Mouse (Mus musculus) CD4-positive, CD25-positive, alpha-beta regulatory T cell, adult 2 months (primary cell): ENCODE measurements at regions not wholly inside any gene's neighbourhood (a gene's known extent, or its start where the extent isn't known, plus 50 kb on each side); places are given as distances from the start of the nearest gene placed in this dataset.

Source experiments
- DNase-seq: peaks from one replicate; pipeline ENCODE4 v3.0.0-alpha.2; 2012; ENCODE audit warnings: low read depth, low spot score

DNA sequence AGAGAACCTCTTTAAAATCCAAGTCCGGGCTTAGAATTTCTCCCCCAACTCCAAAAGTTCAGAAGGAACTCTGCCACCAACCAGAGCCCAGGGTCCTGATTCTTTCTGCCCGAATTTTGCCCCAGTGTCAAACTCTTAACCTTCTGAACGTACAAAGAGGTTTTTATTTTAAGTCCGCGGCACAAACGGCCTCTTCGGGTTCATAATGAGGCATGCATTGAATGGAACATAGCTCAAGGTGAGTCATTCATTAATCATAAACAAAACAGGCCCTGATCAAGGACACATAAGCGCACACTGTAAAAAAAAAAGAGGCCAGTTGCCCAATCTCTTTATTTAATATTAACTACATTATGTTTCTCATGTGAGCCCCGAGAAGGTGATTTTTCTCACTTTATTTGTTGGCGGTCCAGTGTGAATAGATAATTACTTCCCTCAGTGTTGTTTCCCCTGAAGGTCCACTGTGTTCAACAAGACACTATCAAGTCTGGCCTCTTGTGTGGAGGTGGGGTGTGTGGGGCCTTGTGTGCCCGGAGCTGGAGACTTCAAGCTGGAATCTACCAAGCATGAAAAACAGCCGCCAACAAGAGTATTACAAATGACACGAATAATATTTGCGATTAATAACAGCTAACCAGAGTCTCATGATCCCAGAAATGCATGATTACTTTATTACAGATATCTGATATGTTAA lies 241.1 kb upstream of the Sall1 start:
- no peak for DNase-seq

DNA sequence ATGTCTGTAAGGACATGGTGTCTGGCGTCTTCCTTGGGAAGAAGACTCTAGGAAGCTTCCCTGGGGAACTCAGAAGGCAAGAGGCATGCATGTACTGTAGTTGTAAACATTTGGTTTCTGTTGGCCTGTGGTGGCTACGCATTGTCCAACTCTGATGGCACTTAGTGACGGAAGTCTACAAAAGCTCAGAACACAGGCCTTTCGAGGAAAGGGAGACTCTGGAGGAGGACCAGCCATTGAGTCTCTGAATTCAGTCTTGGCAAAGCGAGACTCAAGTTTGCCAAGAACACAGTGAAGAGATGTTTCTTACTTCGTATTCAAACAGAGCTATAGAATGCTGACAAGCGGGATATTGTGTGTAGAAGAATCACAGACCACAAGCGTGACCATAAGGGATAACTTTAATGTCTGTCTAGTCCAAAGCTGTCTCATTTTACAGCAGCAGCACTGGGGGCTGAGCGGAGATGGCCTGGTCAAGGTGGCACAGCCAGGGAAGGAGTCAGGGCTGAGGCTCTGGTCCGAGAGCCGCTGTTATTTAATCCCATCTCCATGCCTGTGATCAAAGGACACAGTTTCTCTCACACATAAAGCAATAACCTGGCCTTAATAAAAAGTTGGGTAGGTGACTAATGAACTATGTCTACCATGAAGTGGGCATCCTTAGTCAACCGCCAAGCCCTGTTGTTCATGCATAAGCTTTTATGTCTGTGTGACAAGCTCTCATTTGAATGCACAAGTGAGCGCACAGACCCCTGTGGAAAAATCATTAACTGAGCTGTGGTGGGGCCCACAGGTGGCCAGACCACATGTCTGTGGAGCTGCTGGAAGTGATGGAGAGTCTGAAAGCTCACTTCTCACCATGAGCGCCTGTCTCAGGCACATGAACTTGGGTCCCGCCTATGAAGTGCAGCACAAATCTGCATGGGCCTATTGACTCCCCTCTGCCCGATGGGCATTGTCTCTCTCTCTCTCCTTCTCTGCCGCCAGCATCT lies 239.4 kb upstream of the Sall1 start:
- no peak for DNase-seq

DNA sequence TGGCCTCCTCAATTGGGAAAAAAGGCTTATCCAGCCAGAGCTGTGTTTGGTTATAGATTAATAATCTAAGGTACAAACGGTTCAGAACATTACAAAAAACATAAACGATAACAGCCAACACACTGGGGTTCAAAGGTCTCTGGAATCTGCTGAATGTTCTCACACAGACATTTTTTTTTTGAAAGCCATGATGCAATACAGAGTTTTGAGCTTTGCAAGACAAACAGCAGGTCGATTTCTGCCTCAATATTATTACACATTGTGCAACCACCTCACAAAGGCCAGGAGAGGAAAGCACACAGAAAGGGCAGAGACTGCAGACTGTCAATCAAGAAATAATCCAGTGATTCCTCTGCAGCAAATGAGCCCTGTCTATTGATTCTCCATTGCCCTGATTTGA lies 235.9 kb upstream of the Sall1 start:
- no peak for DNase-seq

DNA sequence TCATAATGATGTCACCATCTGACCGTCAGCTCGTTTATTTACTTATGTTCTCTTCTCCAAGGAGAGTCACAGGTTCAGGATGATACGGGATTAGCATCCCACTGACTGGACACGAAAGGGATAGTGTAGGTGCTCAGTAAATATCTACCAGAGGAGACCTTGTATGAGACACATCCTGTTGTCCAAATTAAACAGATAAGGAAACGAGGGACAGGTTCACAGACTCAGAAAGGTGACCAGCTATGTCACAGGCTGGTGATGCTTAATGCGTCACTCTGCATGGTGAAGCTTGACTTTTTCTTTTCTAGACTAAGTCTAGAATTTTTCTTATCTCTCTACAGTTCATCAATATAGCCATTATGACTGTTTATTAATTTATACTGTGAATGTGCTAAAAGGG lies 235.2 kb upstream of the Sall1 start:
- DNase-seq: no peak

DNA sequence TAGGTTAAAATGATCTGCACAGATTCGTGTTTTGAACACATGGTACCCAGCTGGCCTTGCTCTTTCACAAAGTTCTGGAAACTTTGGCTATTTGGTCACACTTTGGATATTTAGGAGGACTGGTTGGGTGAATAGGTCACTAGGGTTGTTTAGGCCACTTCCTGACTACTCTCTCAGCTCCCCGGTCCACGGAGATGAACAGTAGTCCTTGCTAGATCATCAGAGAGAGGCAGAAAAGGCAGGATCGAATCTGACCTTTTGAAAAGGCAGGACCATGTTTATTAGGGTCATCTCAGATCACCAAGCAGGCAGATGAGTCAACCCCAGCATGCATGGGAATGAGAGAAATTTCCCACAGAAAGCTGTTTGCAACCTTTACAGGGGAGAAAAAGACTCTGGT lies 229.3 kb upstream of the Sall1 start:
- DNase-seq: no peak

DNA sequence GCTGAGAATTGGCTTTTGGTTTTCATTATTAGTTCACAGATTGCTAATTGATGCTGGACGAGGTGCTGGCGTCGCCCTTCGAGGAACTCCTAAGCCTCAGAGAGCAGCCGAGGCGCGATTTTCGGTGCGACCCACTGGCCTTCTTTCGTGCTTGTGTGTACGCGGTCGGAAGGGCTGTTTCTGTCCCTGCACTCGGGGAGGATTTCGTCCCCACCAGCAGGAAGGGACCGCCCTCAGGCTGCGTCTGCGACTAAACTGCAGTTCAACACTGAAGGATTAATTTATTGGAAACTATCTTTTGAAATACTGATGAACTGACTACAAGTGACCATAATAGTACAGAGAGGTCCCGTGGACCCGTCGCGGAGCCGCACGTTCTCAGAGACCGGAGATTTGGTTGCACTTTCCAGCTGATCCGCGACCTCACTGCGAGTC lies 228.4 kb upstream of the Sall1 start:
- DNase-seq: no peak

DNA sequence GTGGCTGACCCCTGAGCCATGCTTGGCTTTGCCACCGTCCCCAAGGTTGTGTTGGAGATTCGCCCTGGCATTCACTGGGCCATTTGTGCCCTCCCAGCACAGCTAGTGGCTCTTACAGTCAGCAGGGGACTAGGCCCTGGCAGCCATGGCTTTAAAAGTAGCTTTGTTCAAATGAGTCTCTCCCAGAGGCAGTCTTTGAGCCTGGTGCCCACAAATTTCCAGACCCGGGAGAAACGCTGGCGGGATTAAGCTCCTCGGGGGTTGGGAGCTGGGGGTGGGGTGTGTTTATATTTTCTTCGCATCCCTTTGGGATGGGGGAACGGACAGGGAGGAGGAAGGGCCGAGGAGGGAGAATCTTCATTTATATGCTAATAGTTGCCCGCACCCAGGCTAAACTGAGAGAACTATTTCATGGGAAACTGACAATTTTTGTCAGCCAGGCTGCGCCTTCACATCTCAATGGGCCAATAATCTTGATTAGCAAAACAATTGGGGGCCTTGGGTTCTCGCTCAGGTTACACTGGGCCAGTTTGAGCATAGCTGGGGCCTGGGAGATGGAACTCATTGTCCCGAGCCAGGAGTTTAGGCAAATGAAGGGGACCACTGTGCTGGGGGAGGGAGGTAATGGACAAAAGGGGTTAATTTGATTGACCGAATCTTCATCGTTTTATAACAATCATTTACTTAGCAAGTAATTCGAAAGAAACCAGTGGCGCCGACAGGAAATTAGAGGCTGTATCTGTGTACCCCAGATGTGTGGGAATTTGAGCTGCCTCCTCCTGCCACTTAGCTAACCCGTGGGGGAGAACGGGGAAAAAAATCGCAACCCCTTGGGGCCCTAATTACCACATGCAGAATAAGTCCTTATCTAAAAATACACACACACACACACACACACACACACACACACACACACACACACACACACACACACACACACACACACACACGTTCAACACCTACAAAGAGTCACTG lies 227.7 kb upstream of the Sall1 start:
- no peak for DNase-seq

DNA sequence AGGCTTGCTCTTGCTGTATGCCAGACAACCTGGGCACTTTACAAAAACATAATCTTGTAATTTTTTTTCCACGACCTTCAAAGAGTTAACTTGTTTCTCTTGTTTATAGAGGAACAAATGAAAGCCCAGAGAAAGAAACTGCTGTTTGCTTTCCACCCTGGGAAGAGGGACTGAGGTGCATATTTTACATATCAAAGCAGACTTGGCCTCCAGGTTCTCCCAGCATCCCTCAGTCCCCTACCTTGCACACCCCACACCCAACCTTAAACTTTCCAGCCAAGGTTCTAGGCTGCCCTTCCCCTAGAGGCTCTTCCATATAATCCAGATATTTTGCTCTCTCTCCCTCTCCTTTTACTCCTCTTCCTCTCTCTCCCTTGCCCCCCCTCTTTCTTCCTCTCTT lies 226.0 kb upstream of the Sall1 start:
- no peak for DNase-seq

DNA sequence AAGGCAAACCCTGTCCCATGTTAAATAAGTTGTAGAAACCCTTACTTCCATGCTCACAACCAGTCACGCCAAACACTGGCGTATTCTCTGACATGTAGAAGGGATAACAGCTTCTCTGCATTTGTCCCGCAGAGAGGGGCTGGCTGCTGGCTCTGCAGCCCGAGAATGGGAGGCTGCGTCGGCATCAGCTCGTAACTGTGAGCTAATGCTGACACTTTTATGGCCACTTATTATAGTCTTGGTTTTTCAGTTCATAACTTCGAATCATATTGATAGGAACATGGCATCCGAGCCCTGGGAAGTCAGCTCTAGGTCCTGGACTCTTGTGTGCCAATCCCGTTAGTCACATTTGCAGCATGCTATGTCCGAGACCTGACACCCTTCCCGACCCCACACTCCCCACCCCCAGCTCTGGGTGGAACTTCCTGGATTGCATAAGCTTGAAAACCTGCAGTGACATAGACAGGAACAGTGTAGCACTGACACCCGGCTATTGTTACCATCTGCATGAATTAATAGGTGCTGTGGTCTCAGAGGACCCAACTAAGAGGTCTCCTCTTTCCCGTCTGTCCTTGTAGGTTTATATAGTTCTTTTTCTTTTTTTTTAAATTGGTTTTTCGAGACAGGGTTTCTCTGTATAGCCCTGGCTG lies 217.3 kb upstream of the Sall1 start:
- no peak for DNase-seq

DNA sequence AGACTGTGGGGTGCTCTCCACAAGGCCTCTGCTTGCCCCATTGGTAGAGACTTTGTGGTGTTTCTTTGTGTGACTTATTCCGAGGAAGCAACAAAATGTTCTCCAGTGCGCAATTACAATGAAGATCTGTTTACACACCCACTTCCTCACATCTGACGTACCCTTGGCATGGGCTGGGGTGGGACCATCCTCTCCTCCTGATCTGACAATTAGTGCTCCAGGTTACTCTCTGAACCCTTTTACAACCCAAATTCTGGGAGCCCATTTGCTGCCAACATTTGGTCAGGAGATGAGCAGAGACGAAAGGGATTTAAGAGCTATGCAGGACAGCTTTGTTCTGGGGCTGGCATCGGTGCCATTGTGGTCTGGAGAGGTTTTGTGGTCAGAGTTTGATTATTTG lies 215.9 kb upstream of the Sall1 start:
- no peak for DNase-seq

DNA sequence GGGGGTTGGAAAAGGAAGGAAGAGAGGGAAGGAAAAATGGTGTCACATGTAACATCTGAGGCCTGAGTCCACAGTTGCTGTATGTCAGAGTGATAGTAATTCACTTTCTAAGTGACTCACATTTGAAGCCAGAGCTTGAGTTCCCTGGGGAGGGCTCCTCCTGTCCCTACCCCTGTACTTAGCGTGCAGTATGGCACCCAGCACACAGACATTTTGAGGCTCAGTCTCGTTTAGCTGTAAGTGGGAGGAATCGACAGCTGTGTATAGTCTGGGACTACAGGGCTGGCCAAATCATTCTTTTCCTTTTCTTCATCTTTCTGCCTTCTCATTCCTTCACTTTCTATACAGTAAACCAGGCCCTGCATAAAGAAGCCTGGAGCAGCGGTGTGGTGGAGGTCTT lies 202.4 kb upstream of the Sall1 start:
- no peak for DNase-seq

DNA sequence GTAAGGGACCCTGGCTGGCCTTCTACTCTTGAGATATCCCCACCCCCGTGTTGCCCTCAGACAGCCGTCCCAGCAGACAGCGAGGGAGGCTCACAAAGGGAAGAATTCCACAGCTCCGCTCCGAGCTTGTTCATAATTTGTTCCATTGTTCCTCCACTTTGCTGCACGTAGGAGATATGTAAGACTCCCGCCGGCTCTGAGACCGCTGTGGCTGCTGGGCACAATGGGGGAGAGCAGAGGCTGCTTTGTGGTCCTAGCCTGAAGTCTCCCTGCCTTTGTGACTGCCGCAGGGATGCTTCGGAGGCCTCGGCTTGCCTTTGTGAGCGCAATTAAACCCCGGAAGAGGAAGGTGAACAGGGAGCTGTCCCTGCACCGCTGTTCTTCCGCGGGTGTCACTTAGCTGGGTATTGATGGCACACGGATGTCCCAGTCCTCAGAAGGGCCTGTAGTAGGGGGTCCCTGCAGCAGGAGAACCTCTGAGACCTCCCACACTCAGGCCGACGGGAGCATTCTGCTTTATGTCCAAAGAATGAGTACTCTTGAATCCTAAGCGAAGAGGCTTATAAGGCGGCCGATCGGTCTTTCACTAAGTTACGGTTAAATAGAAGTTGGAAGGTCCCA lies 201.3 kb upstream of the Sall1 start:
- no peak for DNase-seq

DNA sequence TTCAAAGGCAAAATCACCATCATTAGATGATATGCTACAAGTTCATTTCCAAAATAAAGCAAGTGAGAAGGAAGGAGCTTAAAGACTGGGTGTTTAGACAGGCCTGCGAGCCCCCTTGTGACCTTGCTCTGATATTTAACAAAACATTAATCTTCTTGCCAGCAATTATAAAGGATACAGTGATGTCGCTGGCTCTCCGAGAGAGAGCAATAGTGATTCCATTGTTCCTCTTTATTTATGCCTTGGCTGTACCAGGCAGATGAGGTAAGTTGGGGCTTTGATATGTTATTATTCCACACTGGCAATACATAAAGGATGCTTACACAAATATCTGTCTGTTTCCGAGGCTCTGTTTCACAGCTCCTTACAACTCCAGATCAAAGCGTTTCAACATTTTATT lies 197.7 kb upstream of the Sall1 start:
- no peak for DNase-seq

DNA sequence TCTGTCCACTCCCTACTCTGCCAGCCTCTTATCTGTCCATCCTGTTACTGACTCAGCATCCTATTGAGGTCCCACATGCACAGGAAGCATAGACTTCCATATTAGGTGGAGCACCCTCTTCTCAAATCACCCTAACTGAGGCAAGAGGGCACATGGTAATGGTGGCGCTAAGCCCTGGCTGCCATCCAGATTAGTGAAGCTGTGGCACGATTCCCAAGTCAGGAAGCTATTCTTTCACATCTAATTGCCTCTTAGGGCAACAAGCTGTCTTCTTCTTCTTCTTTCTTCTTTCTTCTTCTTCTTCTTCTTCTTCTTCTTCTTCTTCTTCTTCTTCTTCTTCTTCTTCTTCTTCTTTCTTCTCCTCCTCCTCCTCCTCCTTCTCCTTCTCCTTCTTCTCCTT lies 195.7 kb upstream of the Sall1 start:
- DNase-seq: no peak

DNA sequence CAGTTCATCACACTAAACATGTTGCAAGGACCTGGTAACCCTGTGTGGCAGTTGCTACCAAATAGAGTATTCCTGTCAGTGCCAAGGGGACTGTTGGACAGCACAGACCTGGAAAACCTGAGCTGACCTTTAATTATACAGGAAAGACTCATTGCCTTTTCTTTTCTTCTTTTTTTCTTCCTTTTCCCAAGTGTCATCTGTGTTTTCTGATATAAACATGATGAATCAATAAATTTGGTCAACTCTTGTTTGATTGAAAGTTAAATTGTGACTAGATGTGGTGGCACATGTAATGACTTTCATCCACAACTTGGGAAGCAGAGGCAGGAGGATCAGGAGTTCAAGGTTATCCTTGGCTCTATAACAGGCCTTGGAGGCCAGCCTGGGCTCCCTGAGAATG lies 190.1 kb upstream of the Sall1 start:
- DNase-seq: no peak

DNA sequence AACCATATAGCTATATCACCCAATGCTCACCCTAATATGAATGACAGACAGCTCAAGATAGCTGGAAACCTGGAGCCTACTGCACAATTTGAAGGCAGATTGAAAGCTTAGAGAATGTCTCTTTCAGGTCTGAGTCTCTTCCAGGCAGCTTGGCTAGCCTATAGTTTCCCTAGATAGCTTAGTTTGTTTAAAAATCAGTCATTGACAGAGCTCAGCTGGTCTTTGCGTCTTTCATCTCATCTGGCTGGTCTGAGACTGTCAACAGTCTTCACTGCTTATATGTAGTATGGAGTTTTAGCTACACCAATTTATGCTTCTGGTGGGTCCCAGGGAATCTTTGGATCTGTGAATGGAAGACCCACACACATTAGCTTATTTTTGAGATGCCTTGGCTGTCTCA lies 188.4 kb upstream of the Sall1 start:
- no peak for DNase-seq

DNA sequence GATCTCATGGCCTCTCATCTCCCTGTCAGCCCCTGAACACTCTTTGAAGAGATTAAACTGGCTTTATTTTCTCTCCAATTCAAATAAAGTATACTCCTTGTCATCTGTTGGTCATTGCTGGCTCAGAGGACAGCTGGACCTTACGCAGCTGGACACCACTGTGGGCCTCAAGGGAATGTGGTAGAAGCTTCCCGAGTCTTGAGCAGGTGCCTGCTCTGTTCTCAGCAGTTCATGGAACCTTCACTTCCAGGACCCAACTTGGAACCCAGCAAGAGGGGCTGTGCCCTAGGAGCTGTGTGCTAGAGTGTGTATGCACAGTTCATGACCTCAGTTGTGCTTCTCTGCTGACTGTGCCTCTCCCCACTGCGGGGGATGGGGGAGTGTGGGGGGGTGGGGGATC lies 185.2 kb upstream of the Sall1 start:
- DNase-seq: no peak

DNA sequence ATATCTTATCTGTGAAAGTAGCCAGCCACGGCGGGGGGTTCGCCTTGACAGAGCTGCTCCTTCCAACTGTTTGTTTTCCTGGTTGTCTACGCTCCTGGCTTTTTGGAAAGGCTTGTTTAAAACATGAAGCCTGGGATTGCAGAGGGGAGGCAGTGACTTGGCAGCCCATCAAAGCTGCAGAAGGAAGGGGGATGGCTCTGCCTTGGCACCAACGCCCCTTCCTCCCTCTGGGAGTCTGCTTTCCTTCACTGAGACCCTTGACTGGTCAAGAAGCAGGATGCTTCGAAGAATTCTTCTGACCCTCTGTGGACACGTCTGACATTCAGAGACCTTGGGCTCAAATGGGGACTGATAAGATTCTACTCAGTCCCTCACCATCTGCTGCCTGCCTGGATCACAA lies 176.9 kb upstream of the Sall1 start:
- no peak for DNase-seq

DNA sequence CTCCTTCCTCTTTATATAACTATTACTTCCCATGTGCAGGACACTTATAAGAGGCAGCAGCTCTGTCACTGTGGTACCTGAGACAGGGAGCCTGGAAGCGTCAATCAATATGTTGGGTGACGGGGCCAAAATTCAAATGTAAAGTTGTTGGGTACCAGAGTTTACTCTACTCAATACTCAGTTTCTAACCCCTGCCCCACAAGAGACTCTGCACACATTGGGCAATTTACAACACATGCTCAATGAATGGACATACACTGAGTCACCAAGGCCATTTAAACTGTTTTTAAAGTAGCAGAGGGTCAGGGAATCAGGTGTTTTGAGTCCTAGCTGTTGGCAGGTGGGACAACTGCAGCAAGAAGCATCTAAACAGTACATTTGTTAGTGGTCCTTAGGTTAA lies 176.4 kb upstream of the Sall1 start:
- DNase-seq: no peak

DNA sequence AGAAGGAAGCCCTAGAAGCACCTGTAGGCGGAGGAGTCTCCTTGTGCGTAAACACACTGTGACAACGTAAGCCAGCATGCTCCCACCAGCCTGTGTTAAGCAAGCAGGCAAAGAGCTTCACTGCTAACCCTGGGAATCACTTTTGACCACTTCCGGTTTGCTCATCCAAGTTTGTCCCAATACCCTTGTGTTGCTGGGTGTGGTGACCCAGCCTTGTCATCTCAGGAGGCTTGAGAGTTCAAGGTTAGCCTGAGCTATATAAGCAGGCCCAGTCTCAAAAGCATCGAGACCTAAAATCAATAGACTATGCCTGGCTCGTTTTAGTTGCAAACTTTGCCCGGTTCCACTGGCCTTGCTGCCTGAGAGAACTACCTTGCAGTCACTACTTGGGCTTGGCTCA lies 175.2 kb upstream of the Sall1 start:
- DNase-seq: no peak

DNA sequence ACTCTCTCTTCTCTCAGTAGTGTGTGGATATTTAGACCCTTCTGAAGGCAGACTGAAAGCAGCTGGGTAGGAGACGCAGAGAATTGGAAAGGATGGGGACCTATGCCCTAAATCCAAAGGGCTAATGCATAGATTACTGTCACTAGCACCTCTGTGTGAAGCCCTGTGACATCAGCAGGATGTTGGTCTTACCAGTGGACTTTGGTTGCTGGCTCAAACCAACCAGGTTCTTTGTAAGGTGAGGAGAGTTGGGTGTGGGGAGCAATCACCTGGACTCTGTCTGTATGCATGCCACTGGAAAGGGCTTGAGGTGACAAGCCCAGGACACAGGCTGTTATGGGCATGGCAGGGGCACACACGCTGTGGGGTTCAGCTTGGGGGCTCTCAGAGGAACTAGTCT lies 173.7 kb upstream of the Sall1 start:
- no peak for DNase-seq
